Mouse (Mus musculus) heart, embryonic 16.5 days (tissue): ENCODE results near the gene Zfp637. TPM values are rescaled to one million over a fixed set of nuclear protein-coding genes. Genes with fewer than 3 reads are reported as not detected.

Experiments
- ATAC-seq: fragments of 200-750 bp; cut with Nextera tagmentation; replicated peaks from 2 replicates; pipeline ENCODE4 v1.8.0; 2017; ENCODE audit warnings: moderate number of reproducible peaks; ENCODE audit not compliant: insufficient read depth, low FRiP score; ENCODE audit errors: extremely low read depth
- H3K27ac ChIP-seq: fragments of 300-500 bp; sonication (generic); 2 replicates; pipeline ENCODE4 v1.5.1; 2014; ENCODE audit warnings: mild to moderate bottlenecking, low read length, control low read depth, moderate library complexity
- H3K27me3 ChIP-seq: fragments of 300-500 bp; sonication (generic); 2 replicates; pipeline ENCODE4 v1.6.1; 2014; ENCODE audit warnings: low read length, mixed read lengths; ENCODE audit not compliant: control insufficient read depth, insufficient read depth
- H3K36me3 ChIP-seq: fragments of 300-500 bp; sonication (generic); 2 replicates; pipeline ENCODE4 v1.6.1; 2014; ENCODE audit not compliant: control insufficient read depth, insufficient read depth
- H3K4me1 ChIP-seq: fragments of 300-500 bp; sonication (generic); 2 replicates; pipeline ENCODE4 v1.6.1; 2014; ENCODE audit warnings: low read length, mixed read lengths; ENCODE audit not compliant: control insufficient read depth, insufficient read depth
- H3K4me2 ChIP-seq: fragments of 300-500 bp; sonication (generic); 2 replicates; pipeline ENCODE4 v1.6.1; 2014; ENCODE audit warnings: low read depth, mild to moderate bottlenecking, control low read depth, low read length
- H3K4me3 ChIP-seq: fragments of 300-500 bp; sonication (generic); 2 replicates; pipeline ENCODE4 v1.5.1; 2014; ENCODE audit warnings: mild to moderate bottlenecking, control low read depth, low read length
- H3K9ac ChIP-seq: fragments of 300-500 bp; sonication (generic); 2 replicates; pipeline ENCODE4 v1.6.1; 2014; ENCODE audit warnings: low read length, control low read depth
- H3K9me3 ChIP-seq: fragments of 300-500 bp; sonication (generic); replicated peaks from 2 replicates; pipeline ENCODE4 v1.6.1; 2016; ENCODE audit warnings: low read length; ENCODE audit not compliant: control insufficient read depth
- WGBS: fragments of 180-500 bp; shearing (Covaris S2); extraction: QIAGEN DNeasy Blood & Tissue Kit; methylation state at CpG from one replicate; pipeline ENCODE4 v1.1.7; 2014; 5-methylcytosine and 5-hydroxymethylcytosine counted together
- polyA plus RNA-seq: library from polyadenylated mRNA; unstranded; fragments of >200 nt; fragmentation: Nextera tagmentation; extraction: Ambion mirVana; gene quantifications from 2 replicates; pipeline ENCODE4 v1.2.1, GENCODE M21; 2015

Zfp637 gene
- polyA plus RNA-seq, 1 experiment from 2014 or later = 66.9 TPM

DNA sequence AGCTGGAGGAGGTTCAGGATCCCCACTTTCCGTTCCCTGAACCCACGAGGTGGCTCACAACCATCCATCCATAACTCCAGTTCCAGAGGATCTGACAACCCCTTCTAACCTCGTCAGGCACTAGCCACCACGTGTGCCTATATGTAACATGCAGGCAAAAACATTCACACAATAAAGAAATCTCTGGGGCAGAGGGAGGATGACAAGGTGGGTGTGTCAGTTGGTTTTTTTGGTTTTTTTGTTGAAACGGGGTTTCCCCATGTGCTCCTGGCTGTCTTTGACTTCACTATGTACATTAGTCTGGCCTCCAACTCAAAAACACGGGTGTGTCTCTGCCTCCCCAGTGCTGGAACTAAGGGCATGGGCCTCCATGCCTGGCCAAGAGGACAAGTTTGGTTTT lies 49.3 kb downstream of the Zfp637 start:
- no peak for ATAC-seq
- Histone ChIP-seq H3K36me3 (no peaks in the 10 kb centered on the region), H3K4me3 (no peak overlapping the region), H3K4me1 (peaks cover 4% of the 10 kb centered on the region), H3K4me2 (no peak overlapping the region), H3K27ac (no peak overlapping the region), H3K9ac (no peak overlapping the region), H3K27me3 (no peaks in the 10 kb centered on the region), H3K9me3 (no peaks in the 10 kb centered on the region)
- WGBS = 74% methylated on average over 6 of the region's 6 CpGs

DNA sequence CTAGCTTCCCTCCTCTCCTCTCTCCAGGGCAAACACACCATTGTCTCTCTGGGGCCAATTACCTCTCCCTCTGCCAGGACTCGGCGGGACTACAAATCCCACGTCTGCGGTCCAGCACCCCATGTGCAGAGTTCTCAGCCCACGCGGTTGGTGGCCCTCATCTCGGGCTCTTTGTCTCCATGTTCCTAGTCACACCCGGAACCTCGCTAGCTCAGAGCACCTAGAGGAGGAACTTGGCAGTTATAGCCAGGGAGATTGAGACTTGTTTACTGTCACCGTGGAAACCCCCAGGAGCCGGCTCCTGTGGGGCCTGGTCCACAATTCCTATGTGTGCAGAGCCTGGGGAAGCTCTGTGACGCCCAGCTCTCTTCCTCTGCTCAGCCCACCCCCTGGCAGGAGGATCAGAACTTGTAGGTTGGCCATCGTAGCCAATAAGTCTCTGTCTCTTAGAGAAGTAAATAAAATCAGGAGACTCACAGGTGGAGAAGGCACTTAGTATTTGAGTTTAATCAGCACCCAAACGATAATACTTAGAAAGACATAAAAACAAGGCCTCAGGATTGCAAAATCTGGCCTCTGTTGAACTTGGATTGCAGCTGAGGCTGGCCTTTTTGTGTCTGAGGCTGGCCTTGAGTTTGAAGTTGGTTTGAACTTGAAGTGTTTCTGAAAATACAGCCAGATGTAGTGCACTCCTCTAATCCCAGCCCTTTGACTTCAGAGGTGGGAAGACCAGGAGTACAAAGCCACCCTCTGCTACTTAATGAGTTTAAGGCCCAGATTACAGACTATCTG lies 50.6 kb downstream of the Zfp637 start:
- Histone ChIP-seq H3K4me2 (no peak overlapping the region), H3K9ac (no peak overlapping the region), H3K36me3 (no peaks in the 10 kb centered on the region), H3K4me1 (peaks cover 4% of the 10 kb centered on the region), H3K9me3 (no peaks in the 10 kb centered on the region), H3K4me3 (no peak overlapping the region), H3K27me3 (no peaks in the 10 kb centered on the region), H3K27ac (no peak overlapping the region)
- WGBS = 48% methylated on average over 14 of the region's 14 CpGs
- 0 out of 2 replicates have a peak, but pooled peaks have one; percentile 28 for ATAC-seq

GRCm38 (mm10) chr6:117892386-117892785 lies 51.4 kb downstream of the Zfp637 start:
- no peak overlapping the region for H3K27ac ChIP-seq
- H3K9ac ChIP-seq = no peak overlapping the region
- no peak overlapping the region for H3K4me2 ChIP-seq
- 69% methylated on average over 3 of the region's 3 CpGs for WGBS
- H3K4me3 ChIP-seq = no peak overlapping the region
- no peak for ATAC-seq
- peaks cover 4% of the 10 kb centered on the region for H3K4me1 ChIP-seq
- no peaks in the 10 kb centered on the region for H3K9me3 ChIP-seq
- H3K27me3 ChIP-seq = no peaks in the 10 kb centered on the region
- no peaks in the 10 kb centered on the region for H3K36me3 ChIP-seq

DNA sequence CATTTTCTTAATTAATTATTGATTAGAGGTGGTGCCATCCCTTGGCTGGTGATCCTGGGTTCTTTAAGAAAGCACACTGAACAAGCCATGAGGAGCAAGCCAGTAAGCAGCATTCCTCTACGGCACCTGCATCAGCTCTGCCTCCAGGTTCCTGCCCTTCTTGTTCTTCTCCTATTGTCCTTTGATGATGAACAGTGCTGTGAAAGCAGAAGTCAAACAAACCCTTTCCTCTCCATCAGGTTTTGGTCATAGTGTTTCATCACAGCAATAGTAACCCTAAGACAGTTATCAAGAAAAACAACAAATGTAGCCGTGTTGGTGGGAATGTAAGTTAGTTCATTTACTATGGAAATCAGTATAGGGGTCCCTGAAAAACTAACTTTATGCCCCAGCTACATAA lies 52.5 kb downstream of the Zfp637 start:
- no peak overlapping the region for H3K27ac ChIP-seq
- no peak for ATAC-seq
- no peaks in the 10 kb centered on the region for H3K9me3 ChIP-seq
- no peaks in the 10 kb centered on the region for H3K27me3 ChIP-seq
- H3K4me2 ChIP-seq = no peak overlapping the region
- 82% methylated on average over 2 of the region's 2 CpGs for WGBS
- H3K4me3 ChIP-seq = no peak overlapping the region
- peaks cover 4% of the 10 kb centered on the region for H3K4me1 ChIP-seq
- no peaks in the 10 kb centered on the region for H3K36me3 ChIP-seq
- H3K9ac ChIP-seq = no peak overlapping the region

Other genes with a start within 250 kb of the Zfp637 start
- 2.0 and 3.0 TPM in 2 replicates for gene Zfp239, start 20.9 kb downstream of the Zfp637 start, polyA plus RNA-seq
- 528 and 599 TPM in 2 replicates for gene Hnrnpf, start 59.1 kb downstream of the Zfp637 start, polyA plus RNA-seq
- 1.8 and 1.9 TPM in 2 replicates for gene Fxyd4, start 96.5 kb downstream of the Zfp637 start, polyA plus RNA-seq
- gene Rasgef1a, start 170.3 kb downstream of the Zfp637 start, polyA plus RNA-seq = 0.71 and 0.72 TPM in 2 replicates